Comparison of ENCODE assay signal across 9 mouse cellular contexts in the genomic region with DNA sequence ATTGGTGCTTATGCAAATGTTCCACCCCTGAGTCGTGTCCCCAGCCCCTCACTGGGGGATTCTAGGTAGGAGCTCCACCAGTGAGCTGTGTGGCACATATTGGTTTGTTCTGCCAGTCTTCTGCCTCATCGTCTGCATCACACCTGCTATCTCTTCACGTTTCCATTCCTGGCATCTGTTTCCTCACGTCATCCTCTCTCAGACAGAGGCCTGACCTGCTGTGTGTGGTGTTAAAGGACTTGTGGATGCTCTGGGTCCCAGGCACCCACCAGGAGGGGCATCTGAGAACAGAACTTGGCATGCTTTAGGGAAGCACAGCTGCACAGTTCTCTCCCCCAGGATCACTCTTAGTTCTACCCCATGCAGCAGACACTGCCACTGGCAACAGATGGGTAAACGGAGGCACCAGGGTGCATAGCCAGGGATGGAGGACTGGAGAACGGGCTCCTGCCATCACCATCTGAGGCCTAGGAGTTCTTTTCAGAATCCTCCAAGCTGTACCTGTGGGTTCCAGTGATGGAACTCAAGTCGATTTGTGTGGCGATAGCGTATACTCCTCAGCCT. TPM values are rescaled to one million over a fixed set of nuclear protein-coding genes. Genes with fewer than 3 reads are reported as not detected.
A peak's percentile ranks its signal among the peaks of the same experiment; 100 is the strongest.
DNase-seq lines count a peak whose midpoint lies in the region; ATAC-seq and TF ChIP-seq lines count a peak whose summit lies in the region.
"Had no signal": no experiment of that assay in that cellular context is flagged by ENCODE, and none has a peak within 500 bp of the region (broad histone marks: within the 10 kb centered on the region; RNA-seq: fewer than 3 reads in every experiment).

No protein-coding gene starts in this region.

- TF ChIP-seq CTCF in E14TG2a.4 (conservative IDR thresholded peaks at IDR 0.05; ENCODE audit: low read length): no peak
- no peak for TF ChIP-seq CTCF in liver, embryonic 14.5 days (IDR thresholded peaks at IDR 0.05; ENCODE audit: low read depth)

- WGBS in heart, embryonic 11.5 days (ENCODE audit: insufficient replicate concordance): 38% methylated on average over 9 of the region's 9 CpGs
- WGBS in forebrain, embryonic 14.5 days: 28% methylated on average over 9 of the region's 9 CpGs
- 45% methylated on average over 9 of the region's 9 CpGs for WGBS in liver, embryonic 14.5 days (ENCODE audit: insufficient replicate concordance)

- H3K27ac ChIP-seq in heart, embryonic 11.5 days (ENCODE audit: low read depth, low read length): no peak overlapping the region
- no peak overlapping the region for H3K27ac ChIP-seq in forebrain, embryonic 14.5 days (ENCODE audit: low read depth, low read length)
- H3K27ac ChIP-seq in liver, embryonic 14.5 days: no peak overlapping the region

- no peaks in the 10 kb centered on the region for H3K9me3 ChIP-seq in heart, embryonic 11.5 days (replicated peaks; ENCODE audit: control insufficient read depth, low read length)
- no peaks in the 10 kb centered on the region for H3K9me3 ChIP-seq in E14TG2a.4 (ENCODE audit: low read length)
- no peaks in the 10 kb centered on the region for H3K9me3 ChIP-seq in forebrain, embryonic 14.5 days (replicated peaks; ENCODE audit: control insufficient read depth, low read length)
- H3K9me3 ChIP-seq in liver, embryonic 14.5 days (ENCODE audit: control insufficient read depth, low read length): no peaks in the 10 kb centered on the region

- peak overlapping the region; percentile 80 for H3K4me3 ChIP-seq in heart, embryonic 11.5 days (ENCODE audit: low read depth, low read length)
- H3K4me3 ChIP-seq in E14TG2a.4 (replicated peaks; ENCODE audit: low read length): peak overlapping the region; percentile 83
- H3K4me3 ChIP-seq in forebrain, embryonic 14.5 days (ENCODE audit: low read depth, low read length): 0 out of 2 replicates have a peak overlapping the region, but pooled peaks have one; percentile 67
- peak overlapping the region; percentile 73 to 82; a peak in 3 of 4 replicates for H3K4me3 ChIP-seq in liver, embryonic 14.5 days (ENCODE audit: insufficient read depth in 1 of 2, low read depth in 2 of 2, low read length in 2 of 2)

- H3K4me2 ChIP-seq in heart, embryonic 11.5 days: peak overlapping the region; percentile 93
- H3K4me2 ChIP-seq in forebrain, embryonic 14.5 days (ENCODE audit: low read length): peak overlapping the region; percentile 89
- H3K4me2 ChIP-seq in liver, embryonic 14.5 days (ENCODE audit: low read depth): peak overlapping the region; percentile 87

- no peaks in the 10 kb centered on the region for H3K36me3 ChIP-seq in heart, embryonic 11.5 days (ENCODE audit: control insufficient read depth, insufficient read depth, low read length)
- peaks cover 15% of the 10 kb centered on the region for H3K36me3 ChIP-seq in E14TG2a.4 (ENCODE audit: insufficient read depth, low read length)
- H3K36me3 ChIP-seq in forebrain, embryonic 14.5 days (ENCODE audit: control insufficient read depth, insufficient read depth, low read length): no peaks in the 10 kb centered on the region
- H3K36me3 ChIP-seq in liver, embryonic 14.5 days (replicated peaks; ENCODE audit: control insufficient read depth, insufficient read depth, low read depth): no peaks in the 10 kb centered on the region

- peaks cover 42% of the 10 kb centered on the region for H3K27me3 ChIP-seq in heart, embryonic 11.5 days (ENCODE audit: control insufficient read depth, insufficient read depth, low read length)
- H3K27me3 ChIP-seq in E14TG2a.4 (ENCODE audit: insufficient read depth, low read length): peaks cover 7% of the 10 kb centered on the region; the same call in 1 of the 2 replicates
- H3K27me3 ChIP-seq in forebrain, embryonic 14.5 days (replicated peaks; ENCODE audit: control insufficient read depth, insufficient read depth, low read length): peaks cover 40% of the 10 kb centered on the region
- H3K27me3 ChIP-seq in liver, embryonic 14.5 days (ENCODE audit: control insufficient read depth, insufficient read depth, low read length): peaks cover 9% of the 10 kb centered on the region

- no peak for DNase-seq in heart, adult 8-10 months (ENCODE audit: low spot score)
- DNase-seq in forebrain, embryonic 14.5 days (ENCODE audit: low spot score): no peak
- DNase-seq in liver, embryonic 14.5 days (ENCODE audit: low read depth in 3 of 3, low spot score in 3 of 3): no peak
- DNase-seq in retina, embryonic 14.5 days (ENCODE audit: low spot score): no peak
- no peak for DNase-seq in layer of hippocampus, postnatal 14 days (ENCODE audit: low spot score in 2 of 2)
- no peak for DNase-seq in thymus, postnatal 14 days

- H3K9ac ChIP-seq in heart, embryonic 11.5 days (ENCODE audit: low read depth, low read length): peak overlapping the region; percentile 89
- peak overlapping the region; percentile 82; the same call in 1 of the 2 replicates for H3K9ac ChIP-seq in forebrain, embryonic 14.5 days (ENCODE audit: low read length)
- H3K9ac ChIP-seq in liver, embryonic 14.5 days (replicated peaks): peak overlapping the region; percentile 86; the same call in 1 of the 2 replicates

- no peak for TF ChIP-seq EP300 in liver, embryonic 14.5 days (IDR thresholded peaks at IDR 0.05; ENCODE audit: low read depth)

- no peak for ATAC-seq in heart, embryonic 11.5 days (replicated peaks; ENCODE audit: insufficient number of reproducible peaks, low FRiP score, low TSS enrichment)
- no peak for ATAC-seq in forebrain, embryonic 14.5 days
- ATAC-seq in liver, embryonic 14.5 days (ENCODE audit: insufficient read depth): no peak

- peaks cover 23% of the 10 kb centered on the region for H3K4me1 ChIP-seq in heart, embryonic 11.5 days (ENCODE audit: control insufficient read depth, insufficient read depth, low read length)
- peaks cover 78% of the 10 kb centered on the region for H3K4me1 ChIP-seq in E14TG2a.4 (replicated peaks; ENCODE audit: low read depth, low read length)
- peaks cover 3% of the 10 kb centered on the region; the same call in 1 of the 2 replicates for H3K4me1 ChIP-seq in forebrain, embryonic 14.5 days (ENCODE audit: control insufficient read depth, insufficient read depth, low read length)
- H3K4me1 ChIP-seq in liver, embryonic 14.5 days (replicated peaks; ENCODE audit: control insufficient read depth in 2 of 2, insufficient read depth in 2 of 2, low read length in 1 of 2): peaks cover 13 to 21% of the 10 kb centered on the region in 2 experiments

RNA-seq across cellular contexts. Expression of a gene that starts 0.6 kb away (rescaled TPM):
- polyA plus RNA-seq in heart, embryonic 11.5 days (2014; fragmentation: Nextera tagmentation; extraction: Ambion mirVana): 4.9 and 5.3 TPM in 2 replicates
- total RNA-seq in heart, adult 8-10 months (2022): 10 to 100 TPM in 1 of 4 experiments, 1 to 10 TPM in 3; 6.4 to 10.3 (median 7.6) TPM
- 1.4 and 2.1 TPM in 2 replicates for polyA plus RNA-seq in forebrain, embryonic 14.5 days (2014; fragmentation: Nextera tagmentation; extraction: Ambion mirVana)
- 3.8 and 4.0 TPM in 2 replicates for polyA plus RNA-seq in liver, embryonic 14.5 days (2012; rRNA removed)
- 3.0 and 3.1 TPM in 2 replicates for polyA plus RNA-seq in liver, embryonic 14.5 days (2014; fragmentation: Nextera tagmentation; extraction: Ambion mirVana)
- 1 to 10 TPM; 7.1 to 7.7 TPM for total RNA-seq in layer of hippocampus, postnatal 14 days (2021)

RNA-seq across cellular contexts. Expression of a gene that starts 4.0 kb away (rescaled TPM):
- 0.63 and 0.65 TPM in 2 replicates for polyA plus RNA-seq in heart, embryonic 11.5 days (2014; fragmentation: Nextera tagmentation; extraction: Ambion mirVana)
- total RNA-seq in heart, adult 8-10 months (2022): 1 to 10 TPM in 1 of 4 experiments, under 1 TPM in 3; 0.49 to 1.4 (median 0.57) TPM
- polyA plus RNA-seq in forebrain, embryonic 14.5 days (2014; fragmentation: Nextera tagmentation; extraction: Ambion mirVana): 13.9 and 16.7 TPM in 2 replicates
- 0.13 and 0.15 TPM in 2 replicates for polyA plus RNA-seq in liver, embryonic 14.5 days (2012; rRNA removed)
- 0.18 and 0.34 TPM in 2 replicates for polyA plus RNA-seq in liver, embryonic 14.5 days (2014; fragmentation: Nextera tagmentation; extraction: Ambion mirVana)
- total RNA-seq in layer of hippocampus, postnatal 14 days (2021): 100 to 1,000 TPM; 268 to 281 TPM

RNA-seq across cellular contexts. Expression of a gene that starts 13.5 kb away (rescaled TPM):
- polyA plus RNA-seq in heart, embryonic 11.5 days (2014; fragmentation: Nextera tagmentation; extraction: Ambion mirVana): 0.61 and 0.89 TPM in 2 replicates
- total RNA-seq in heart, adult 8-10 months (2022): 1 to 10 TPM; 2.2 to 4.6 (median 2.5) TPM
- polyA plus RNA-seq in forebrain, embryonic 14.5 days (2014; fragmentation: Nextera tagmentation; extraction: Ambion mirVana): 0.63 TPM in 1 of 2 replicates, not detected in the other
- 0.48 and 0.73 TPM in 2 replicates for polyA plus RNA-seq in liver, embryonic 14.5 days (2012; rRNA removed)
- 1.2 and 1.5 TPM in 2 replicates for polyA plus RNA-seq in liver, embryonic 14.5 days (2014; fragmentation: Nextera tagmentation; extraction: Ambion mirVana)
- total RNA-seq in layer of hippocampus, postnatal 14 days (2021): 1 to 10 TPM; 2.6 to 3.0 TPM
- polyA plus RNA-seq: embryonic facial prominence, embryonic 11.5 days had no signal

RNA-seq across cellular contexts. Expression of a gene that starts 26.1 kb away (rescaled TPM):
- 1.4 and 1.8 TPM in 2 replicates for polyA plus RNA-seq in heart, embryonic 11.5 days (2014; fragmentation: Nextera tagmentation; extraction: Ambion mirVana)
- total RNA-seq in heart, adult 8-10 months (2022): 1 to 10 TPM; 4.0 to 6.9 (median 5.3) TPM
- polyA plus RNA-seq in forebrain, embryonic 14.5 days (2014; fragmentation: Nextera tagmentation; extraction: Ambion mirVana): 0.10 and 0.22 TPM in 2 replicates
- 2.2 and 2.5 TPM in 2 replicates for polyA plus RNA-seq in liver, embryonic 14.5 days (2012; rRNA removed)
- polyA plus RNA-seq in liver, embryonic 14.5 days (2014; fragmentation: Nextera tagmentation; extraction: Ambion mirVana): 1.8 and 2.0 TPM in 2 replicates
- under 1 TPM; 0.23 to 0.48 TPM for total RNA-seq in layer of hippocampus, postnatal 14 days (2021)

RNA-seq across cellular contexts. Expression of a gene that starts 50.0 kb away (rescaled TPM):
- polyA plus RNA-seq in heart, embryonic 11.5 days (2014; fragmentation: Nextera tagmentation; extraction: Ambion mirVana): 0.83 and 1.2 TPM in 2 replicates
- total RNA-seq in heart, adult 8-10 months (2022): 1 to 10 TPM in 1 of 4 experiments, under 1 TPM in 3; 0.14 to 1.5 (median 0.68) TPM
- 38.6 and 47.4 TPM in 2 replicates for polyA plus RNA-seq in forebrain, embryonic 14.5 days (2014; fragmentation: Nextera tagmentation; extraction: Ambion mirVana)
- 24.1 and 24.6 TPM in 2 replicates for polyA plus RNA-seq in liver, embryonic 14.5 days (2012; rRNA removed)
- 14.7 and 18.6 TPM in 2 replicates for polyA plus RNA-seq in liver, embryonic 14.5 days (2014; fragmentation: Nextera tagmentation; extraction: Ambion mirVana)
- total RNA-seq in layer of hippocampus, postnatal 14 days (2021): 10 to 100 TPM; 83.1 to 86.4 TPM
